Mouse (Mus musculus) hindbrain, embryonic 13.5 days (tissue): ENCODE data around the gene Kcnj6. TPM values are rescaled to one million over a fixed set of nuclear protein-coding genes. Genes with fewer than 3 reads are reported as not detected.
A peak's percentile ranks its signal among the peaks of the same experiment; 100 is the strongest.

Source experiments
- ATAC-seq: fragments of 200-750 bp; cut with Nextera tagmentation; 2 replicates; pipeline ENCODE4 v1.8.0; 2017; ENCODE audit warnings: moderate TSS enrichment; ENCODE audit not compliant: low FRiP score
- H3K27ac ChIP-seq: fragments of 300-500 bp; sonication (generic); 2 replicates; pipeline ENCODE4 v1.5.1; 2015; ENCODE audit warnings: inconsistent platforms, mild to moderate bottlenecking, moderate library complexity
- H3K27me3 ChIP-seq: fragments of 300-500 bp; sonication (generic); 2 replicates; pipeline ENCODE4 v1.6.1; 2015; ENCODE audit warnings: mild to moderate bottlenecking, inconsistent platforms
- H3K36me3 ChIP-seq: fragments of 300-500 bp; sonication (generic); 2 replicates; pipeline ENCODE4 v1.6.1; 2015; ENCODE audit warnings: mild to moderate bottlenecking, inconsistent platforms
- H3K4me1 ChIP-seq: fragments of 300-500 bp; sonication (generic); replicated peaks from 2 replicates; pipeline ENCODE4 v1.6.1; 2015; ENCODE audit warnings: inconsistent platforms
- H3K4me2 ChIP-seq: fragments of 300-500 bp; sonication (generic); 2 replicates; pipeline ENCODE4 v1.6.1; 2015; ENCODE audit warnings: inconsistent platforms, mild to moderate bottlenecking, moderate library complexity
- H3K4me3 ChIP-seq: fragments of 300-500 bp; sonication (generic); 2 replicates; pipeline ENCODE4 v1.5.1; 2015; ENCODE audit warnings: mild to moderate bottlenecking, inconsistent platforms
- H3K9ac ChIP-seq: fragments of 300-500 bp; sonication (generic); 2 replicates; pipeline ENCODE4 v1.6.1; 2015; ENCODE audit warnings: mild to moderate bottlenecking, inconsistent platforms
- H3K9me3 ChIP-seq: fragments of 300-500 bp; sonication (generic); 2 replicates; pipeline ENCODE4 v1.6.1; 2016; ENCODE audit warnings: inconsistent platforms
- WGBS: fragments of 180-500 bp; shearing (Covaris S2); methylation state at CpG from one replicate; pipeline ENCODE4 v1.1.7; 2015; 5-methylcytosine and 5-hydroxymethylcytosine counted together
- polyA plus RNA-seq: library from polyadenylated mRNA; unstranded; fragments of >200 nt; fragmentation: Nextera tagmentation; extraction: Ambion mirVana; gene quantifications from 2 replicates; pipeline ENCODE4 v1.2.1, GENCODE M21; 2015

The Kcnj6 gene
- polyA plus RNA-seq, 1 experiment from 2014 or later, result 2.2 TPM

GRCm38 (mm10) chr16:94752781-94753180, 244.7 kb downstream of the Kcnj6 start:
- H3K9ac ChIP-seq, result no peak overlapping the region
- H3K27ac ChIP-seq, result no peak overlapping the region
- H3K4me1 ChIP-seq, result peaks cover 6% of the 10 kb centered on the region
- no peaks in the 10 kb centered on the region for H3K9me3 ChIP-seq
- H3K4me3 ChIP-seq, result no peak overlapping the region
- H3K27me3 ChIP-seq, result no peaks in the 10 kb centered on the region
- no peaks in the 10 kb centered on the region for H3K36me3 ChIP-seq
- no peak for ATAC-seq
- H3K4me2 ChIP-seq, result no peak overlapping the region
- 61% methylated on average over 10 of the region's 10 CpGs for WGBS

DNA sequence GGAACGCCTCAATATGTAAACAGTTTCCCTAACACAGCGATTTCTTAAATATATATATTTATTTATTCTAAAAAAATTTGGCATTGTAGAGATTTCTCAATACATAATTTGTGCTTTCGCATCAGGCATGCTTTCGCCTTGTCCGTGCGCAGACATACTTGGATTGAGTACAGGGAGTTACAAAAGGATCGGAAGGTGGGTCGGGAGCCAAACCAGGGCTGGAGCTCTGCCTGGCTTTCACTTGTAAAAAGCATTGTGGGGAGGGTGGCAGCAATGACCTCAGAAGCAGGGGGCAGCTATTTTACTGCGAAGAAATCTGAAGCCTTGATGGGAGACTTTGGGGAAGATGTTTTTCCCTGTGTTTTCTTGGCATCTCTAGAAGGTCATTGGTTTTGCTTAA, 252.5 kb downstream of the Kcnj6 start:
- Histone ChIP-seq H3K9ac (no peak overlapping the region), H3K4me2 (no peak overlapping the region), H3K9me3 (no peaks in the 10 kb centered on the region), H3K27ac (no peak overlapping the region), H3K4me3 (no peak overlapping the region), H3K27me3 (no peaks in the 10 kb centered on the region), H3K4me1 (peaks cover 6% of the 10 kb centered on the region; the same call in 1 of the 2 replicates), H3K36me3 (no peaks in the 10 kb centered on the region)
- ATAC-seq, result no peak
- 71% methylated on average over 9 of the region's 9 CpGs for WGBS

GRCm38 (mm10) chr16:94743853-94744501, 253.5 kb downstream of the Kcnj6 start:
- 3% methylated on average over 11 of the region's 11 CpGs for WGBS
- ATAC-seq, result no peak
- H3K9ac ChIP-seq, result no peak overlapping the region
- H3K9me3 ChIP-seq, result no peaks in the 10 kb centered on the region
- H3K27ac ChIP-seq, result no peak overlapping the region
- peak overlapping the region; percentile 39 for H3K4me2 ChIP-seq
- H3K27me3 ChIP-seq, result no peaks in the 10 kb centered on the region
- no peaks in the 10 kb centered on the region for H3K36me3 ChIP-seq
- peaks cover 6% of the 10 kb centered on the region; the same call in 1 of the 2 replicates for H3K4me1 ChIP-seq
- 0 out of 2 replicates have a peak overlapping the region, but pooled peaks have one; percentile 6 for H3K4me3 ChIP-seq

- 83% methylated on average over 1 of the region's 1 CpGs for WGBS
- no peak overlapping the region for H3K27ac ChIP-seq
- ATAC-seq, result no peak
These were observed 260.2 kb downstream of the Kcnj6 start for GRCm38 (mm10) chr16:94737359-94737687.

DNA sequence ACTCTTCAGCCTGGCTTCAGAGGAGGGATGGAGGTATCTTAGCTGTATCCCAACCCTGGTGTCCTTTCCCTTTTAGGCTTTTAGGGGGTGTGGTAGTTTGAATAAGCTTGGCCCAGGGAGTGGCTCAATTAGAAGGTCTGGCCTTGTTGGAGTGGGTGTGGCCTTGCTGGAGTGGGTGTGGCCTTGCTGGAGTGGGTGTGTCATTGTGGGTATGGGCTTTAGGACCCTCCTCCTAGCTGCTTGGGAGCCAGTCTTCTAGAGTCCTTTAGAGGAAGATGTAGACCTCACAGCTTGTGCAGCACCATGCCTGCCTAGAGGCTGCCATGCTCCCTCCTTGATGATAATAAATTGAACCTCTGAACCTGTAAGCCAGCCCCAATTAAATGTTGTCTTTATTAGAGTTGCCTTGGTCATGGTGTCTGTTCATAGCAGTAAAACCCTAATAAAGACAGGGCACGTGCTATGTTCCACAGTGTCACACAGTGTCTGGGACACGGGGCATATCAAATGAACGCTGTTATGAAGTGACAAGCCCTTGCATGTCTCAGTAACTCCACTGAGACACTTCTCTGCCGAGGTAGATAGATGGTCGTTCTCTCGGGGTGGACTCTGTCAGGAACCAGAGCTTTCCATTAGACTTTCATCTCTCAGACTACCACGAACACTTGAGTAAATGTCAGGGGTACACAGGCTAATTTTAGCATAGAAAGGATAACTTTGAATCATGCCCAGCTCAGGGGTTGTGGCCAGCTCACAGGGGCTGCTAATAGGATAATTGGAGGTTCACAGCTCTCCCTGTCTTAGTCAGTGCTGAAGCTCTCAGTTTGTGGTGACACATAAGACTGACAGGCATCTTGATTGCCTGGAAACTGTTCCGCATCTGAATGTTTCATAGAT, 260.8 kb downstream of the Kcnj6 start:
- H3K9me3 ChIP-seq, result no peaks in the 10 kb centered on the region
- no peaks in the 10 kb centered on the region for H3K36me3 ChIP-seq
- no peak overlapping the region for H3K27ac ChIP-seq
- H3K9ac ChIP-seq, result no peak overlapping the region
- WGBS, result 90% methylated on average over 8 of the region's 8 CpGs
- H3K4me1 ChIP-seq, result peaks cover 9% of the 10 kb centered on the region; the same call in 1 of the 2 replicates
- no peak overlapping the region for H3K4me3 ChIP-seq
- no peak overlapping the region for H3K4me2 ChIP-seq
- no peak for ATAC-seq
- no peaks in the 10 kb centered on the region for H3K27me3 ChIP-seq

More at GRCm38 (mm10) chr16:94737359-94737687, 260.2 kb downstream of the Kcnj6 start:
- H3K4me3 ChIP-seq, result no peak overlapping the region
- peaks cover 9% of the 10 kb centered on the region; the same call in 1 of the 2 replicates for H3K4me1 ChIP-seq
- H3K4me2 ChIP-seq, result no peak overlapping the region
- H3K27me3 ChIP-seq, result no peaks in the 10 kb centered on the region
- no peak overlapping the region for H3K9ac ChIP-seq
- no peaks in the 10 kb centered on the region for H3K9me3 ChIP-seq
- no peaks in the 10 kb centered on the region for H3K36me3 ChIP-seq

DNA sequence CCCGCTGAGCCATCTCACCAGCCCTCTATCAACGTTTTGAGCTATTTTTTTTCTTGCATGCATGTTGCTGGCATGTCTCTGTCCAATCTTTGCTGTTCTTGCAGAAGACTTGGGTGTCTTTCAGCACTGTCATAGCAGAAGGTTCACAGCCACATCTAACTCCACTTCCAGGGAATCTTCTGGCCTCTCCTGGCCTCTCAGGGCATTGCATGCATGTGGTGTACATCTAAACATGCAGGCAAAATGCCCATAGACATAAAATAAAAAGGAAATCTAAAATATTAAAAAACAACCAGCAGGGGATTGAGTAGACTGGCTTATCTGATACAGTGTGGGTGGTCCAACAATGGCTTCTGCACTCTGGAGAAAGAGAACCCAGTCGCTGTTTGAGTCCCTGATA, 262.0 kb downstream of the Kcnj6 start:
- Histone ChIP-seq H3K4me1 (peaks cover 9% of the 10 kb centered on the region; the same call in 1 of the 2 replicates), H3K4me2 (no peak overlapping the region), H3K4me3 (no peak overlapping the region), H3K36me3 (no peaks in the 10 kb centered on the region), H3K27ac (no peak overlapping the region), H3K27me3 (no peaks in the 10 kb centered on the region), H3K9me3 (no peaks in the 10 kb centered on the region), H3K9ac (no peak overlapping the region)
- 68% methylated on average over 3 of the region's 3 CpGs for WGBS
- ATAC-seq, result no peak

- H3K27me3 ChIP-seq, result no peaks in the 10 kb centered on the region
- ATAC-seq, result no peak
- H3K4me3 ChIP-seq, result no peak overlapping the region
- H3K4me1 ChIP-seq, result peaks cover 9% of the 10 kb centered on the region; the same call in 1 of the 2 replicates
- H3K27ac ChIP-seq, result no peak overlapping the region
- H3K9me3 ChIP-seq, result 0 out of 2 replicates have a peak, but pooled peaks cover 3% of the 10 kb centered on the region
- no peak overlapping the region for H3K9ac ChIP-seq
- no peaks in the 10 kb centered on the region for H3K36me3 ChIP-seq
- 73% methylated on average over 12 of the region's 12 CpGs for WGBS
- no peak overlapping the region for H3K4me2 ChIP-seq
These were observed 266.5 kb downstream of the Kcnj6 start for GRCm38 (mm10) chr16:94731027-94731426.

GRCm38 (mm10) chr16:94729236-94729635, 268.3 kb downstream of the Kcnj6 start:
- Histone ChIP-seq H3K27ac (no peak overlapping the region), H3K4me3 (no peak overlapping the region), H3K4me1 (peaks cover 13% of the 10 kb centered on the region), H3K36me3 (no peaks in the 10 kb centered on the region), H3K4me2 (no peak overlapping the region), H3K9ac (no peak overlapping the region), H3K27me3 (no peaks in the 10 kb centered on the region), H3K9me3 (0 out of 2 replicates have a peak, but pooled peaks cover 3% of the 10 kb centered on the region)
- WGBS, result 86% methylated on average over 6 of the region's 6 CpGs
- no peak for ATAC-seq

DNA sequence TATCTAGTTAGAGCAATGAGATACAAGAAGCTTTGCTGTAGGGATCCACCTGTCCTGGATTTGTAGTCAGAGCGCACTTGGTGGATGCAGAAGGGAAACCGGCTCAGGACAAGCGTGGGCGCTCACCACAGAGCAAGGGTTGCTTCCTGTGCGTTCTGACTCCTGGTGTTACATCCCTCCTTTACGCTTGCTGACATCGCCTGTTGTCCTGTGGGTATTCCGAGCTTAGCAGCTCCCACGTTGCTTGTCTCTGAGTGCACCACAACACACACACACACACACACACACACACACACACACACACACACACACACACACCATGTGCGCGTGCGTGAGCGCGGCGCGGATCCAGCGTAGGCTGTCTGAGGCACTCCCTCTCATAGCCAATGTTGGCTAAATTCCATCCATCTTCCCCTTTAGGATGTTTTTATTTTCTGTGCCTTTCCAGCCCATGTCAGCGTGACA, 272.7 kb downstream of the Kcnj6 start:
- 0 out of 2 replicates have a peak, but pooled peaks cover 3% of the 10 kb centered on the region for H3K27me3 ChIP-seq
- no peaks in the 10 kb centered on the region for H3K36me3 ChIP-seq
- H3K4me2 ChIP-seq, result peak overlapping the region; percentile 84
- 0 out of 2 replicates have a peak, but pooled peaks cover 3% of the 10 kb centered on the region for H3K9me3 ChIP-seq
- H3K27ac ChIP-seq, result peak overlapping the region; percentile 95
- peak; percentile 60 for ATAC-seq
- H3K4me1 ChIP-seq, result peaks cover 10% of the 10 kb centered on the region
- WGBS, result under 1% methylated on average over 18 of the region's 18 CpGs
- peak overlapping the region; percentile 51 for H3K4me3 ChIP-seq
- peak overlapping the region; percentile 67 for H3K9ac ChIP-seq

DNA sequence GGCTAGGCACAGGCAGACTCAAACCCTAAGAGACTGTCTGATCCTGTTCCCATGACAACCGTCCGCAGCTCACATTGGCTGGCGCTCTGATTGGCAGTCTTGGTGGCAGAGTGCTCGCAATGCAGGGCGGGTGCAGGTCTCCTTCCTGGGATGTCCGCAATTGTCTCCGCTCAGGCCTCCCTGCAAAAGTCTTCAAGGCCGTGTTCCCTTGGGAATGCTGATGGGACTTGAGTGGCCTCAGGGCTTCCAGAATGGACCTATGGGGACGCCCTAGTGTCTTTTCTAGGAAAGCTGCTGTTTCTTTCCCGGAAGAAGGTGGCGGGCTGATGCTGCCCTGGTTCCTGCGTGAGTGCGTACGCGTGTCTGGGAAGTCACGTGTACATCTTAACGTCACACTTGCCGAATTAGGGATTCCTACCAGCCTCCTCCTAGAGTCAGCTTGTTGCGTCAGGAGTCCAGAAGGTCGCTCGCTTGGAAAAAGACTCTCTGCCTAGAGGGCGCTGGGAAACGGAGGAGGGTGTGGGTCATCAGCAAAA, 273.4 kb downstream of the Kcnj6 start:
- H3K36me3 ChIP-seq, result no peaks in the 10 kb centered on the region
- under 1% methylated on average over 23 of the region's 23 CpGs for WGBS
- H3K27ac ChIP-seq, result peak overlapping the region; percentile 95
- H3K4me1 ChIP-seq, result peaks cover 10% of the 10 kb centered on the region
- H3K9me3 ChIP-seq, result 0 out of 2 replicates have a peak, but pooled peaks cover 2% of the 10 kb centered on the region
- H3K4me3 ChIP-seq, result peak overlapping the region; percentile 51
- peak; percentile 97 for ATAC-seq
- 0 out of 2 replicates have a peak, but pooled peaks cover 3% of the 10 kb centered on the region for H3K27me3 ChIP-seq
- H3K4me2 ChIP-seq, result peak overlapping the region; percentile 84
- H3K9ac ChIP-seq, result peak overlapping the region; percentile 67

DNA sequence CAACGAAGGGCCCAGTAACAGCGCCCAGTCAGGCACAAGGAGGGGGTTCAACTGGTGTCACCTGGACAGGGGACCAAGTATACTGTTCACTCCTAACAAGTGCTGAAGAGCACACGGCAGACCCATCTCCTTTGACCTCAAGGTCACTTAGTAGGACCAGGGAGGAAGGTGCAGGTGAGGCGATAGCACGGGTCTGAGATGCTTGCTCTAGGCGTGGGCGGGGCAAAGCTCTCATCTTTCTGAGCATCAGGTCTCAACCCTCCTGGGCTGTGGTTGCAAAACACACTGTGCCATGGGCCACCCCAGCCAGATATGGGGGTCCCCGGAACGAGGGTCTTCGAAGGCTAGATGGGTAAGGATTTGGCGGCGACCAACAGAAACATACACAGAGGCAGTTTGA, 274.6 kb downstream of the Kcnj6 start:
- Histone ChIP-seq H3K4me3 (no peak overlapping the region), H3K4me1 (peaks cover 10% of the 10 kb centered on the region), H3K9ac (no peak overlapping the region), H3K27me3 (0 out of 2 replicates have a peak, but pooled peaks cover 3% of the 10 kb centered on the region), H3K4me2 (no peak overlapping the region), H3K27ac (no peak overlapping the region), H3K9me3 (no peaks in the 10 kb centered on the region), H3K36me3 (no peaks in the 10 kb centered on the region)
- ATAC-seq, result no peak
- WGBS, result 78% methylated on average over 12 of the region's 12 CpGs

- Histone ChIP-seq H3K4me1 (peaks cover 10% of the 10 kb centered on the region), H3K9me3 (no peaks in the 10 kb centered on the region), H3K27ac (no peak overlapping the region), H3K9ac (no peak overlapping the region), H3K4me3 (no peak overlapping the region), H3K27me3 (0 out of 2 replicates have a peak, but pooled peaks cover 3% of the 10 kb centered on the region), H3K36me3 (no peaks in the 10 kb centered on the region), H3K4me2 (no peak overlapping the region)
- WGBS, result 77% methylated on average over 10 of the region's 10 CpGs
- ATAC-seq, result no peak
These were observed 275.9 kb downstream of the Kcnj6 start for GRCm38 (mm10) chr16:94721549-94722006.
